Mouse (Mus musculus): Measurements from ENCODE around the gene Adgrg3. TPM values are rescaled to one million over a fixed set of nuclear protein-coding genes. Genes with fewer than 3 reads are reported as not detected.

The Adgrg3 gene
- 2.6 and 2.8 TPM in 2 replicates for polyA plus RNA-seq (2014; fragmentation: Nextera tagmentation; extraction: Ambion mirVana)

DNA sequence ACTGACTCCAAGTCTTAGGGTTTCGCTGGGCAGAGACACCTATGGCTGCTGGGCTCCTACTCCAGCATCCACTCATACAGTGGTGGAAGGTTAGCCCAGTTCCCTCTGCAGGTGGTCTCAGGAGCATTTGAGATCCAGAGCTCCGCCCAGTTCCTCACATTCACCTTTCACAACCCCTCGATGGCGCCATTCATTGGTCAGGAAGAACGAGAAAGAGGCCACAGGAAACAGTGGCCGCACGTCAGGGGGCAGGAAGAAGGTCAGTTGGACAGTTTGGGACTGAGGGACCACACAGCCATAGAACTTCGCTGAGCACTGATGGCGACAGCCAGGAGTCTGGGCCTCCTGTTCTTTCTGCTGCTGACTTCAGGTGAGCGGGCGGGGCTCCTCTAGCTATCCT, at the start of gene Adgrg3:
Adgrg3 (plus strand) TSS at position 242 of the 400 bp plus-strand sequence.
- WGBS: 81% methylated on average over 11 of the region's 11 CpGs
- H3K27ac ChIP-seq (ENCODE audit: low read depth, low read length): no peak within 1 kb of the TSS
- no peak within 1 kb of the TSS for H3K4me2 ChIP-seq
- H3K4me3 ChIP-seq (ENCODE audit: low read depth, low read length): no peak within 1 kb of the TSS
- DNase-seq (ENCODE audit: low spot score, missing footprints): no peak
- no peak within 1 kb of the TSS for H3K9ac ChIP-seq (ENCODE audit: low read length)
- peaks cover 18% of the 10 kb centered on the region for H3K36me3 ChIP-seq (ENCODE audit: control insufficient read depth, insufficient read depth, low read length)
- ATAC-seq (ENCODE audit: low FRiP score): no peak
- no peaks in the 10 kb centered on the region for H3K4me1 ChIP-seq (ENCODE audit: control insufficient read depth, insufficient read depth, low read length)
- no peaks in the 10 kb centered on the region for H3K9me3 ChIP-seq (ENCODE audit: control insufficient read depth, low read length)
- H3K27me3 ChIP-seq (ENCODE audit: control insufficient read depth, insufficient read depth, low read length): no peaks in the 10 kb centered on the region

DNA sequence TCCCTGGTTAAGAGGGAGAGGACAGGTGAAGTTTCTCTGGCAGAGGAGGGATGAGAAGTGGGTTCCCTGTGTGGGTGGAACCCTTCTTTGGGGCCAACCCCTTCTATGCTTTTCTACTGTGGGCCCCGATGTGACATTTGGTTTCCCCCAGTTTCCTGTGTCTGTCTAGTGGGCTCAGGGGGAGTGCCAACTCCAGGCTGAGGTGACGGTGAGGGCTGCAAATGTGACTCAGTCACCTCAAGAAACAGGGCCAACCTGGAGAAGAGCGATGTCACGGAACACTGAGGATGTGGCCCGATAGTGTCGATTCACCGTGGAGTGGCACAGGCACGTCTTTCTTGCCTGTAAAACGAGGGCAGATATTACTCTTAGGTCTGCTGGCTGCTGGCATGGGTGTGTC, 44.2 kb upstream of the Adgrg3 start:
- H3K4me3 ChIP-seq (ENCODE audit: low read depth, low read length): no peak overlapping the region
- peaks cover 3% of the 10 kb centered on the region; the same call in 1 of the 2 replicates for H3K27me3 ChIP-seq (ENCODE audit: control insufficient read depth, insufficient read depth, low read length)
- DNase-seq (ENCODE audit: low spot score, missing footprints) (no peak), ATAC-seq (ENCODE audit: low FRiP score) (no peak)
- H3K36me3 ChIP-seq (ENCODE audit: control insufficient read depth, insufficient read depth, low read length): no peaks in the 10 kb centered on the region
- H3K27ac ChIP-seq (ENCODE audit: low read depth, low read length): no peak overlapping the region
- H3K4me2 ChIP-seq: no peak overlapping the region
- peaks cover 7% of the 10 kb centered on the region for H3K4me1 ChIP-seq (ENCODE audit: control insufficient read depth, insufficient read depth, low read length)
- no peaks in the 10 kb centered on the region for H3K9me3 ChIP-seq (ENCODE audit: control insufficient read depth, low read length)
- WGBS: 88% methylated on average over 9 of the region's 9 CpGs
- no peak overlapping the region for H3K9ac ChIP-seq (ENCODE audit: low read length)

DNA sequence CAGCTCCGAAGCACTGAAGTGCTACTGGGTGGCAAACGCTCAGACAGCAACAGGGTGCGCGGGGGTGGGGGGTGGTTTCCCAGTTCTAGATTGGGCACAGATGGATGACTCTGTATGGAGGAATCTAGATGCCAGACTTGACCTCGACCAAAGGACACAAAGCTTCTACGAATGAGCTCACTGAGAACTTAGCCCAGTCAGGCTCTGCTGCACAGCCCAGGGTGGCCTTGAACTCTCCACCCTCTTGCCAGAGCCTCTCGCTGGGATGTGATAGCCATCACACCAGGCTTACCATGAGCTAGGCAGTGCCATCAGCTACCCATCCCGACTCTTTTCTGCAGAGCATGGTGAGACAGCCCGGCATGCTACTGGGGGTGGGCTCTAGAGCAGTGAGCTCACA, 43.7 kb upstream of the Adgrg3 start:
- no peak overlapping the region for H3K4me3 ChIP-seq (ENCODE audit: low read depth, low read length)
- peaks cover 3% of the 10 kb centered on the region; the same call in 1 of the 2 replicates for H3K27me3 ChIP-seq (ENCODE audit: control insufficient read depth, insufficient read depth, low read length)
- ATAC-seq (ENCODE audit: low FRiP score) (no peak), DNase-seq (ENCODE audit: low spot score, missing footprints) (no peak)
- H3K9me3 ChIP-seq (ENCODE audit: control insufficient read depth, low read length): no peaks in the 10 kb centered on the region
- peaks cover 8% of the 10 kb centered on the region for H3K4me1 ChIP-seq (ENCODE audit: control insufficient read depth, insufficient read depth, low read length)
- no peak overlapping the region for H3K27ac ChIP-seq (ENCODE audit: low read depth, low read length)
- WGBS: 86% methylated on average over 9 of the region's 9 CpGs
- no peaks in the 10 kb centered on the region for H3K36me3 ChIP-seq (ENCODE audit: control insufficient read depth, insufficient read depth, low read length)
- no peak overlapping the region for H3K4me2 ChIP-seq
- H3K9ac ChIP-seq (ENCODE audit: low read length): no peak overlapping the region

DNA sequence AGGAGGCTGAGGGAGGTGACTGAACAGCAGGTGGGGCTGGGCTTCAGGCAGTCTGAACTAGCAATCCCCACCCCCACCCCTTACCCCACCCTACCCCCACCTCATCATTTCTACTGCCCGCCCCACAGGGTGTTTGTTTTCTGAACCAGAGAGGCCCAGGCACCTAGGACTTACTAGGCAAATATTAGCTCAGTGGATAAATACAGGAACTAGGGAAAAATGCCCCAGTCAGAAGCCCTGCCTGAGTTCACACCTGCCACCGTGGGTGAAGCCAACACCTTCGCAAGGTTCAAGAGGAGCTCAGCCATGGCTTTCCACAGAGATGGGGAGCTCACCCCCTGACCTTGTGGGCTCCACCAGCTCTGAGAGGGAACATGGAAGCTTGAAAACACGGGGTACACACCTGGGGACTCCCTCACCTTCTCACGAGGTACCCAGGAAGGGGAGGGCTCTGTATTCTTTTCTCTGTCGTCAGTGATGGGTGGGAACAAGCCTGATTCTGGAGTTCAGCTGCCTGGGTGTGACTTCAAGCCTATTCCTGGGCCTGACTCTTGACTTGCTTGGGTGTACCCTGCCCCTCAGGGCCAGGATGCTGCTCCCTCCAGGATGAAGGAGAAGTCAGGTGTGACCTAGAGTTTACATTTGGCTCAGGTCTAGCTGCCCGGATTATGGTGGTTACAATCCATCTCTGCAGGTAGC, 42.9 kb upstream of the Adgrg3 start, which contains the start of gene Adgrg1:
Adgrg1 (plus strand) TSS at position 285 of the 699 bp plus-strand sequence.
- Histone ChIP-seq H3K36me3 (ENCODE audit: control insufficient read depth, insufficient read depth, low read length) (no peaks in the 10 kb centered on the region), H3K27me3 (ENCODE audit: control insufficient read depth, insufficient read depth, low read length) (peaks cover 3% of the 10 kb centered on the region; the same call in 1 of the 2 replicates), H3K4me2 (no peak within 1 kb of the TSS), H3K4me1 (ENCODE audit: control insufficient read depth, insufficient read depth, low read length) (peaks cover 8% of the 10 kb centered on the region), H3K27ac (ENCODE audit: low read depth, low read length) (no peak within 1 kb of the TSS), H3K9me3 (ENCODE audit: control insufficient read depth, low read length) (no peaks in the 10 kb centered on the region), H3K9ac (ENCODE audit: low read length) (no peak within 1 kb of the TSS), H3K4me3 (ENCODE audit: low read depth, low read length) (no peak within 1 kb of the TSS)
- WGBS: 59% methylated on average over 7 of the region's 7 CpGs
- ATAC-seq (ENCODE audit: low FRiP score) (no peak), DNase-seq (ENCODE audit: low spot score, missing footprints) (no peak)

DNA sequence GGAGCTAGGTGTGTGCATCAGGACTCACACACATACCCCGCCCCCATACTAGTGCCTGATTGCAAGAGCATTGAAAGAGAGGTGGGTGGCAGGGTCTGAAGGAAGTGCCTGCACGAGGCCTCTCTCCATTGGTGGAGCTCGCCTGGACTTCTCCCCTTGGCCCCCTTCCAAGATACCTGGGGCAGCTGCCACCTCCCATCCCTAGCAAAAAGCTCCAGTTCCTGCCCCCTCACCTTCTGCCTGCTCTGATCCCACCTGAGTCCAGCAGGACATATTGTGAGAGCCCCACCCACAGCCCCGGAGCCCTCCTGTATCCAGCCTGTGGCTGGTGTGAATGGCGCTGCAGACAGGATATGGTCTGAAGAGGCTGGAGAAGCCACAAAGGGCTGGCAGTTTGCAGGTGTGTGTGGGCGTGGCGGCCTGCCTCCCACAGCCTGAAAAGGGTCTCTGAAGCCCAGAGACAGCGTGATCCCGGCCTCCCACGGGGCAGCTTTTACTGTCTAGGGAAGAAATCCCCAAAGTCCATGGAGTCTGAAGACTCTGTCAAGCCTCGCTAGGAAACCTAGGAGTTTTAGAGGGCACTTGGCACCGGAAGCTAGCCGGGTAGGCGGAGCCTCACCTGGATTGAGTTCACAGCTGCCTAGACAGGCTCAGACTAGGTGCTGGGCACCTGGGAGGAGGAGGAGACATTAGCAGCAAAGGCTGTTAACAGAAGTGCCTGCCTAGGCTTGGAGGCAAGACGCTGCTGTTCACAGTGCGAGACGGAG, 40.7 kb upstream of the Adgrg3 start:
- 0 out of 2 replicates have a peak overlapping the region, but pooled peaks have one; percentile 21 for H3K9ac ChIP-seq (ENCODE audit: low read length)
- H3K4me2 ChIP-seq: peak overlapping the region; percentile 15; the same call in 1 of the 2 replicates
- peaks cover 3% of the 10 kb centered on the region; the same call in 1 of the 2 replicates for H3K27me3 ChIP-seq (ENCODE audit: control insufficient read depth, insufficient read depth, low read length)
- H3K4me1 ChIP-seq (ENCODE audit: control insufficient read depth, insufficient read depth, low read length): peaks cover 11% of the 10 kb centered on the region
- no peak overlapping the region for H3K27ac ChIP-seq (ENCODE audit: low read depth, low read length)
- DNase-seq (ENCODE audit: low spot score, missing footprints) (no peak), ATAC-seq (ENCODE audit: low FRiP score) (no peak)
- H3K9me3 ChIP-seq (ENCODE audit: control insufficient read depth, low read length): no peaks in the 10 kb centered on the region
- H3K4me3 ChIP-seq (ENCODE audit: low read depth, low read length): no peak overlapping the region
- H3K36me3 ChIP-seq (ENCODE audit: control insufficient read depth, insufficient read depth, low read length): no peaks in the 10 kb centered on the region
- 21% methylated on average over 17 of the region's 17 CpGs for WGBS

DNA sequence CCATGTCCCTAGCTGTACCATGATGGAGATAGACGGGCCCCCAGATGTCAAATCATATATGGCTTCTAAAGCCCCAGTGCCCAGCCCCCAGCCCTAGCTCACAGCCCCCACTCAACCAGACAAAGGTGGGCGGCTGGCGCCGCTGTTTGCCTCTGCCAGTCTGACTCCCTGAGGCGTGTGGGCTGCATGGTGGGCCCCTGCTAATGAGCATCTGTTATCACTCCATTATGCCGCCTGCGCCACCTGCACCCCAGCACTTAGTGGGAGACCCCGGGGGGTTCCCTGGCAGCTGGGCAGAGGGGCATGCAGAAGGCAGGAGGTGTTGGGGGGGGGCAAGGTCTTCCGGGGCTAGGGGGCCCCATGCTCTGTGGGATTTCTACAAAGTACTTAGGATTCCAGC, 39.4 kb upstream of the Adgrg3 start:
- Histone ChIP-seq H3K4me1 (ENCODE audit: control insufficient read depth, insufficient read depth, low read length) (peaks cover 19% of the 10 kb centered on the region), H3K27me3 (ENCODE audit: control insufficient read depth, insufficient read depth, low read length) (peaks cover 3% of the 10 kb centered on the region; the same call in 1 of the 2 replicates)

DNA sequence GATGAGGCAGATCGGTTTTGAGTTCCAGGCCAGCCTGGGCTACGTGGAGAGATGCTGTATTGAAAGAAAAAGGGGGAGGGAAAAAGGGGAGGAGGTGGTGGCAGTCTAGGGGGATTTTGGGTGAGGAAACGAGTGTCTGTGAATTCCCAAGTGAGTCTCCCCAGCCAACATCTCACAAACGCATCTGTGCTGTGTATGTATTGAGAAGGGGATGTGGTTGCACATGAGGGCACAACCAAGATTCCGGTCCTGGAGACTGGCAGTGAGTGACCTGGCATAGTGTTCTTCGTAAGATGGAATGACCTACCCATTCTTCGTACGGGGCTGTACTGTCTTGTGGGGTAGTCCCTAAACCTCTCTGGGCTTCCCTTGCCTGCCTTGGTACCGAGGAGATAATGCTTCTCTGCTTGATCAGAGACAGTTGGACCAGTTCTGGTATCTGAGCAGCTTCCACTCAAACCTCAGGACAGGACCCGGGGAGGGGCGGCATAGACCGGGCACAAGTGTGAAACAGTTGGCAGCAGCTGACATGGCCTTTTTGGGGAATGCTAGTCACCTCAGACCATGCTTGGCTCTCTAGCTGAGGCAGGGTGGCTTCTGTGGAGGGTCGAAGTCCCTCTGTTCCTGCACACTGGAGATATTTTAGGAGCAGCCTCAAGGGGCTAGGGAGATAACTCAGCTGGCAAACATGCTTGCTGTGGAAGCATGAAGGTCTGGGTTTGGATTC, 38.7 kb upstream of the Adgrg3 start:
- DNase-seq (ENCODE audit: low spot score, missing footprints) (no peak), ATAC-seq (ENCODE audit: low FRiP score) (no peak)
- peaks cover 25% of the 10 kb centered on the region for H3K4me1 ChIP-seq (ENCODE audit: control insufficient read depth, insufficient read depth, low read length)
- H3K27me3 ChIP-seq (ENCODE audit: control insufficient read depth, insufficient read depth, low read length): peaks cover 3% of the 10 kb centered on the region; the same call in 1 of the 2 replicates
- H3K4me2 ChIP-seq: no peak overlapping the region
- no peak overlapping the region for H3K27ac ChIP-seq (ENCODE audit: low read depth, low read length)
- no peak overlapping the region for H3K9ac ChIP-seq (ENCODE audit: low read length)
- WGBS: 78% methylated on average over 13 of the region's 13 CpGs
- no peaks in the 10 kb centered on the region for H3K36me3 ChIP-seq (ENCODE audit: control insufficient read depth, insufficient read depth, low read length)
- H3K9me3 ChIP-seq (ENCODE audit: control insufficient read depth, low read length): no peaks in the 10 kb centered on the region
- no peak overlapping the region for H3K4me3 ChIP-seq (ENCODE audit: low read depth, low read length)

More for the DNA sequence above, 39.4 kb upstream of the Adgrg3 start:
- Histone ChIP-seq H3K27ac (ENCODE audit: low read depth, low read length) (no peak overlapping the region), H3K4me3 (ENCODE audit: low read depth, low read length) (no peak overlapping the region), H3K9ac (ENCODE audit: low read length) (no peak overlapping the region), H3K4me2 (no peak overlapping the region), H3K36me3 (ENCODE audit: control insufficient read depth, insufficient read depth, low read length) (no peaks in the 10 kb centered on the region), H3K9me3 (ENCODE audit: control insufficient read depth, low read length) (no peaks in the 10 kb centered on the region)
- WGBS: 59% methylated on average over 9 of the region's 9 CpGs
- ATAC-seq (ENCODE audit: low FRiP score) (peak; percentile 33), DNase-seq (ENCODE audit: low spot score, missing footprints) (no peak)

DNA sequence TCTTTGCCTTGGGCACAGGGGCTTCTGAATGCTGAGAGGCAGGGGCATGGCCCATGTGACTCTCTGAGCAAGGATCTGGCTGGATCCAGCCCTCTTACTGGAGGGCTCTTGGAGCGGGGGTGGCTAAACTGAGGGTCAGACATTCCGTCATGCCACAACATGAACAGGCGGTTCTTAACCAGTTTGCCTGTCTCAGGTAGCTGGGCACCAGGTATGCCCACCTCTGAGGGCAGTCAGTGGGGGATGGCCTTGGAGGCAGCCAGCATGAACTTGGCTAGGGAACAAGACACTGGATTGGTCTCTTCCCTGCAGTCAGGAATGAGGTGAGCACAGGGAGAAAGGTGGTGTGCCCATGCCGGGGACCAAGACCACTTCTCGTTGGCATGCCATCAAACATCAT, 37.3 kb upstream of the Adgrg3 start:
- no peaks in the 10 kb centered on the region for H3K9me3 ChIP-seq (ENCODE audit: control insufficient read depth, low read length)
- H3K27me3 ChIP-seq (ENCODE audit: control insufficient read depth, insufficient read depth, low read length): peaks cover 3% of the 10 kb centered on the region; the same call in 1 of the 2 replicates
- H3K36me3 ChIP-seq (ENCODE audit: control insufficient read depth, insufficient read depth, low read length): no peaks in the 10 kb centered on the region
- ATAC-seq (ENCODE audit: low FRiP score): no peak
- no peak for DNase-seq (ENCODE audit: low spot score, missing footprints)
- H3K9ac ChIP-seq (ENCODE audit: low read length): no peak overlapping the region
- no peak overlapping the region for H3K27ac ChIP-seq (ENCODE audit: low read depth, low read length)
- no peak overlapping the region for H3K4me3 ChIP-seq (ENCODE audit: low read depth, low read length)
- 96% methylated on average over 5 of the region's 5 CpGs for WGBS
- peaks cover 36% of the 10 kb centered on the region for H3K4me1 ChIP-seq (ENCODE audit: control insufficient read depth, insufficient read depth, low read length)
- no peak overlapping the region for H3K4me2 ChIP-seq

Measured in midbrain, embryonic 11.5 days (tissue).